Mouse (Mus musculus): ENCODE measurements around the gene Gpc3.

DNA sequence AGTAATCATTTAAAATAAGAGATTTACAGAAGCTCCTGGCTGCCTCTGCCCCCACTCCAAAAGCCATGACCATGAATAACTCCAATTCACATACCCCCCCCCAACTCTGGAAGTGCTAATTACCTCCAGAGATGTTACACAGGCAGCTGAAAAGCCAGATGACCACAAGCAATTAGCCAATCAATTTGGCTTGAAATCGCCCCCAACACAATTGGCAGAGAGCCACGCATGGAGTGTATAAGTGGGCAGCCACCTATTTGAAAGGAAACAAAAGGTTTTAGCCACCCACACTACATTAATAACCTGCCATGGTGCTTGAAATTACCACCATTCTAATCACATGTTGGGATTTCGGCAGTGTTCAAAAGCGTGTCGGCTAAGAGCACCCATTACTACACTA lies 55.2 kb downstream of the Gpc3 start:
- TF ChIP-seq CTCF (IDR thresholded peaks at IDR 0.05; ENCODE audit: low read depth, low read length) (no peak), GATA1 (IDR thresholded peaks at IDR 0.05; ENCODE audit: borderline replicate concordance, low read length) (no peak), POLR2AphosphoS5 (IDR thresholded peaks at IDR 0.05; ENCODE audit: insufficient replicate concordance, low read depth, low read length) (no peak), GATA2 (IDR thresholded peaks at IDR 0.05; ENCODE audit: borderline replicate concordance, low read depth, low read length) (no peak), TAL1 (conservative IDR thresholded peaks at IDR 0.05; ENCODE audit: low read depth, low read length) (no peak)
